Mouse (Mus musculus) adrenal gland, postnatal 36 days (tissue): ENCODE measurements around the gene 1700003F12Rik. TPM values are rescaled to one million over a fixed set of nuclear protein-coding genes. Genes with fewer than 3 reads are reported as not detected.

Source experiments
- DNase-seq, 2 experiments: peaks; one replicate each; pipeline ENCODE4 v3.0.0; 2021; ENCODE audit warnings: mixed read lengths in 1 of 2
- long read RNA-seq, 2 experiments: library from polyadenylated mRNA; stranded (forward); transcript quantifications; one replicate each; pipeline ENCODE4 v2.0.0; 2021; ENCODE audit warnings: borderline sequencing depth in 2 of 2
- total RNA-seq, 2 experiments: library from RNA; stranded (reverse); gene quantifications; 2 replicates each; pipeline ENCODE4 v1.2.3; 2021

1700003F12Rik gene
- total RNA-seq = under 1 TPM in 1 of 2 experiments, not detected in 1; 0.43 TPM
- long read RNA-seq, experiment 1 = 0 reads
- long read RNA-seq, experiment 2 = 0 reads

- no peak for DNase-seq
These were observed at the start of gene 1700003F12Rik for GRCm38 (mm10) chr2:154546711-154547110. TSS of gene 1700003F12Rik (plus strand) at chr2:154547085.

- DNase-seq = no peak
These were observed 48.3 kb upstream of the 1700003F12Rik start for GRCm38 (mm10) chr2:154498571-154498970.

GRCm38 (mm10) chr2:154499717-154500247 is 47.1 kb upstream of the 1700003F12Rik start:
- DNase-seq = no peak

GRCm38 (mm10) chr2:154500758-154501157 is 46.1 kb upstream of the 1700003F12Rik start:
- no peak for DNase-seq

- no peak for DNase-seq
These were observed 39.8 kb upstream of the 1700003F12Rik start for GRCm38 (mm10) chr2:154507076-154507475.

- peak; percentile 39 to 50 for DNase-seq
These were observed 39.2 kb upstream of the 1700003F12Rik start for GRCm38 (mm10) chr2:154507566-154508283.

GRCm38 (mm10) chr2:154508450-154508849 is 38.4 kb upstream of the 1700003F12Rik start:
- DNase-seq = no peak

- peak; percentile 29 to 38 for DNase-seq
These were observed 36.7 kb upstream of the 1700003F12Rik start for GRCm38 (mm10) chr2:154510141-154510540.

- DNase-seq = no peak
These were observed 29.9 kb upstream of the 1700003F12Rik start for GRCm38 (mm10) chr2:154516944-154517343.

GRCm38 (mm10) chr2:154517424-154517823 is 29.5 kb upstream of the 1700003F12Rik start:
- DNase-seq = no peak

GRCm38 (mm10) chr2:154521449-154521848 is 25.4 kb upstream of the 1700003F12Rik start:
- DNase-seq = no peak

- DNase-seq = no peak
These were observed 24.6 kb upstream of the 1700003F12Rik start for GRCm38 (mm10) chr2:154522334-154522733.

GRCm38 (mm10) chr2:154525285-154525684 is 21.6 kb upstream of the 1700003F12Rik start:
- no peak for DNase-seq

GRCm38 (mm10) chr2:154526531-154526930 is 20.4 kb upstream of the 1700003F12Rik start:
- DNase-seq = no peak

GRCm38 (mm10) chr2:154532888-154533287 is 14.0 kb upstream of the 1700003F12Rik start:
- no peak for DNase-seq

GRCm38 (mm10) chr2:154534704-154535270 is 12.1 kb upstream of the 1700003F12Rik start:
- DNase-seq = no peak

- DNase-seq = no peak
These were observed 8.6 kb upstream of the 1700003F12Rik start for GRCm38 (mm10) chr2:154538310-154538709.

- no peak for DNase-seq
These were observed 8.2 kb upstream of the 1700003F12Rik start for GRCm38 (mm10) chr2:154538710-154539109.

- DNase-seq = peak; percentile 28 to 53
These were observed 7.2 kb upstream of the 1700003F12Rik start for GRCm38 (mm10) chr2:154539720-154540119.

GRCm38 (mm10) chr2:154541630-154542029 is 5.3 kb upstream of the 1700003F12Rik start:
- DNase-seq = no peak

GRCm38 (mm10) chr2:154543567-154544347 is 3.1 kb upstream of the 1700003F12Rik start:
- DNase-seq = peak in 1 of 2 experiments; percentile 36

- DNase-seq = peak; percentile 27 to 34
These were observed 1.8 kb downstream of the 1700003F12Rik start for GRCm38 (mm10) chr2:154548688-154549087.
